Mouse (Mus musculus) stomach, adult 2 months (tissue): ENCODE measurements around the gene Stac. TPM values are rescaled to one million over a fixed set of nuclear protein-coding genes. Genes with fewer than 3 reads are reported as not detected.

Experiments used
- polyA plus RNA-seq: library from polyadenylated mRNA; depleted of rRNA; stranded (reverse); fragments of >200 nt; gene quantifications from 2 replicates; pipeline ENCODE4 v1.2.3, GENCODE M21; 2012; rRNA removed

Gene Stac
- polyA plus RNA-seq, result 2.9 and 10.5 TPM in 2 replicates

DNA sequence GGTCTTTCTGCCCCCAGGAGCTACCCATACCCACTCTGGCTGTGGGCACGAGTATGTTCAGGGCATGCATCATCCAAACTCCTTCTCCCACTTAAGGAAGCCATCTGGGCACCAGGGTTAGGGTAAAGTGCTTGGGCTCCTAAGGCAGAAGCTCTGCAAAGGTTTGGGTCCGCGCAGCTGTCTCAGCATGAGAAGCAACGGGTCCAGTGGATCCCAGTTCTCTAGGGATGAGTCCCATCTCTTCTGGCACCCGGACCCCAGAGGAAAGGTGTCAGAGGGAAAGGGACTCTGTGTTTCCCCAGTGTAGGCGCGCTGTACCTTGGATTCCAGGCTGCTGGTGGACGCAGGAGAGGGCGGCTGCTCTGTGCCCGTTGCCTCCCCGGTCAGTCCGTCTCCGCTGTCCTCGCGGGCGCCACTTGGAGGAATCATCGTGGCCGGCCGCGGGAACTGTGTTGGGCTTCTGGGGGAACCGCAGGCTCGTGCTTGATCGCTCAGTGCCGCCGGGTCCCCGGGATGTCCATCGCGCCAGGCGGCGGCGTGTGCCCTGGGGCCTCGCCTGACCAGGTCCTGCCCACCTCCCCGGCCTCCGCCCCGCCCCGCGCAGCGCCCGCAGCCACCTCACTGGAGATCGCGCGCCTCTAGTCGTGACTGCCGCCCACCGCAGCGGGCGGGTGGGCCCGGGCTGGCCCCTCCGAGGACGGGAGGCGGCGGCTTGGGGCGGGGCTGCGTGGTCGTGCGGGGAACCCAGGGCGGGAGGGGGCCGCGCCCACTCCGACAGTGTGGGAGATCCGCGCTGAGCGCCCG, at the start of gene Stac:
Gene Stac, minus strand, starts transcription at position 669 of the 804 bp plus-strand sequence.

